Comparison of ENCODE assay signal across 9 mouse cellular contexts in the genomic region with DNA sequence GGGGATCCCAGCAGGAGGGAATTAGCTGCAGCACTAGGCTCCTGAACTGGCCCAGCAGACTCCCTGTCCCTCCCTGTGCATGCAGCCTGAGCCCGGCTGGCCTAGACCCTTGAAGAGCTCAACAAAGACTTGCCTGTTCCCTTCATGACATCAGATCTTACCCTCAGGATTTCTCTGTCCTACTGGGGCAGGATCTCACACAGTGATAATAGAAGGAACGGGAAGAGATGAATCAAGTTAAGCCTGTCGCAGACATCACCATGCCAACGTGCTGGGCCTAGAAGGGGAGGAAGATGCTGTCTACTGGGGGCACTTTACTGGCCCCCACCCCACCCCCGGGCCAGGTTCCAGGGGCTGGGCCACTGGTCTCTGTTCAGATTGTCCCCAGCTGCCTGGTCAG. TPM values are rescaled to one million over a fixed set of nuclear protein-coding genes. Genes with fewer than 3 reads are reported as not detected.
A peak's percentile ranks its signal among the peaks of the same experiment; 100 is the strongest.
DNase-seq lines count a peak whose midpoint lies in the region; ATAC-seq lines count a peak whose summit lies in the region.
"Had no signal": no experiment of that assay in that cellular context is flagged by ENCODE, and none has a peak within 500 bp of the region (broad histone marks: within the 10 kb centered on the region; RNA-seq: fewer than 3 reads in every experiment).

No protein-coding gene starts in this region.

- peak; percentile 42 for DNase-seq in kidney, postnatal 10 days
- peak; percentile 54 for DNase-seq in embryonic facial prominence, embryonic 10.5 days (ENCODE audit: low spot score)
- DNase-seq in hindbrain, embryonic 10.5 days (ENCODE audit: low spot score) = peak; percentile 54
- peak; percentile 50 for DNase-seq in neural tube, embryonic 10.5 days (ENCODE audit: extremely low spot score, low spot score)
- no peak for DNase-seq in cerebellum, adult 18-20 months
- DNase-seq in cerebellum, adult 9-11 months = no peak

- H3K27ac ChIP-seq in kidney, embryonic 16.5 days (ENCODE audit: low read length) = no peak overlapping the region
- H3K27ac ChIP-seq in embryonic facial prominence, embryonic 10.5 days (replicated peaks) = peak overlapping the region; percentile 55
- peak overlapping the region; percentile 78 for H3K27ac ChIP-seq in hindbrain, embryonic 10.5 days

- no peak overlapping the region for H3K4me2 ChIP-seq in kidney, embryonic 16.5 days (replicated peaks; ENCODE audit: low read depth, low read length)

- H3K36me3 ChIP-seq in kidney, embryonic 16.5 days (ENCODE audit: insufficient read depth, low read length) = no peaks in the 10 kb centered on the region
- no peaks in the 10 kb centered on the region for H3K36me3 ChIP-seq in embryonic facial prominence, embryonic 10.5 days (replicated peaks)
- no peaks in the 10 kb centered on the region for H3K36me3 ChIP-seq in hindbrain, embryonic 10.5 days

- H3K9ac ChIP-seq in kidney, embryonic 16.5 days (replicated peaks; ENCODE audit: low read length) = no peak overlapping the region

- H3K4me1 ChIP-seq in kidney, embryonic 16.5 days (ENCODE audit: insufficient read depth, low read length) = 0 out of 2 replicates have a peak, but pooled peaks cover 3% of the 10 kb centered on the region
- H3K4me1 ChIP-seq in embryonic facial prominence, embryonic 10.5 days = peaks cover 12% of the 10 kb centered on the region
- peaks cover 39% of the 10 kb centered on the region for H3K4me1 ChIP-seq in hindbrain, embryonic 10.5 days (replicated peaks)

- no peaks in the 10 kb centered on the region for H3K27me3 ChIP-seq in kidney, embryonic 16.5 days (ENCODE audit: insufficient read depth, low read length)
- no peaks in the 10 kb centered on the region for H3K27me3 ChIP-seq in embryonic facial prominence, embryonic 10.5 days (replicated peaks; ENCODE audit: low read depth, poor library complexity, severe bottlenecking)
- H3K27me3 ChIP-seq in hindbrain, embryonic 10.5 days (ENCODE audit: insufficient read depth, poor library complexity, severe bottlenecking) = no peaks in the 10 kb centered on the region
- H3K27me3 ChIP-seq: CH12.LX had no signal

- ATAC-seq in kidney, embryonic 16.5 days (ENCODE audit: low FRiP score, low TSS enrichment) = no peak
- no peak for ATAC-seq in cerebellum, adult (ENCODE audit: insufficient number of reproducible peaks, low FRiP score, low TSS enrichment)

- no peak overlapping the region for H3K4me3 ChIP-seq in kidney, embryonic 16.5 days (ENCODE audit: low read length)
- H3K4me3 ChIP-seq in embryonic facial prominence, embryonic 10.5 days = no peak overlapping the region
- H3K4me3 ChIP-seq in hindbrain, embryonic 10.5 days = no peak overlapping the region

- no peaks in the 10 kb centered on the region for H3K9me3 ChIP-seq in kidney, embryonic 16.5 days (ENCODE audit: low read length)
- no peaks in the 10 kb centered on the region for H3K9me3 ChIP-seq in embryonic facial prominence, embryonic 10.5 days
- no peaks in the 10 kb centered on the region for H3K9me3 ChIP-seq in hindbrain, embryonic 10.5 days

- 46% methylated on average over 5 of the region's 5 CpGs for WGBS in kidney, embryonic 16.5 days
- WGBS in embryonic facial prominence, embryonic 10.5 days = 15% methylated on average over 5 of the region's 5 CpGs
- WGBS in hindbrain, embryonic 10.5 days = 10% methylated on average over 5 of the region's 5 CpGs

RNA-seq across cellular contexts. Expression of gene Fam49a, which starts 53.1 kb away (rescaled TPM):
- polyA plus RNA-seq in kidney, embryonic 16.5 days (2015; fragmentation: Nextera tagmentation; extraction: Ambion mirVana) = 7.2 and 8.8 TPM in 2 replicates
- polyA plus RNA-seq in embryonic facial prominence, embryonic 10.5 days (2016; fragmentation: Nextera tagmentation; extraction: Ambion mirVana) = 6.3 and 6.4 TPM in 2 replicates
- polyA plus RNA-seq in hindbrain, embryonic 10.5 days (2016; fragmentation: Nextera tagmentation; extraction: Ambion mirVana) = 9.0 and 13.4 TPM in 2 replicates

Comparison
In these comparisons a context has a peak if more than half of its experiments do, and no peak if none do; other contexts are left out.
1. DNase-seq: peak in kidney, postnatal 10 days (single experiment), embryonic facial prominence, embryonic 10.5 days (single experiment), hindbrain, embryonic 10.5 days (single experiment) and neural tube, embryonic 10.5 days (single experiment); none in cerebellum, adult 18-20 months (0 of 2) and cerebellum, adult 9-11 months (single experiment).